Mouse (Mus musculus): Measurements from ENCODE around the gene Grasp. TPM values are rescaled to one million over a fixed set of nuclear protein-coding genes. Genes with fewer than 3 reads are reported as not detected.
A peak's percentile ranks its signal among the peaks of the same experiment; 100 is the strongest.

Gene Grasp
- polyA plus RNA-seq, 1 experiment from 2014 or later: 4.1 TPM

- 62% methylated on average over 5 of the region's 5 CpGs for WGBS (ENCODE audit: insufficient replicate concordance)
These were observed 38.5 kb downstream of the Grasp start for GRCm38 (mm10) chr15:101262502-101262901.

GRCm38 (mm10) chr15:101266132-101266963 is 42.4 kb downstream of the Grasp start:
- no peaks in the 10 kb centered on the region for H3K9me3 ChIP-seq (replicated peaks; ENCODE audit: control insufficient read depth, low read length)
- H3K4me1 ChIP-seq (ENCODE audit: control insufficient read depth, insufficient read depth, low read length): peaks cover 34% of the 10 kb centered on the region
- peak overlapping the region; percentile 92 for H3K4me2 ChIP-seq
- H3K4me3 ChIP-seq (ENCODE audit: low read depth, low read length): peak overlapping the region; percentile 64
- H3K36me3 ChIP-seq (ENCODE audit: control insufficient read depth, insufficient read depth, low read length): peaks cover 5% of the 10 kb centered on the region
- peak overlapping the region; percentile 75 for H3K9ac ChIP-seq (ENCODE audit: low read depth, low read length)
- H3K27ac ChIP-seq (ENCODE audit: low read depth, low read length): peak overlapping the region; percentile 89
- ATAC-seq (replicated peaks; ENCODE audit: insufficient number of reproducible peaks, low FRiP score, low TSS enrichment): peak; percentile 84
- H3K27me3 ChIP-seq (ENCODE audit: control insufficient read depth, insufficient read depth, low read length): no peaks in the 10 kb centered on the region
- whole genome bisulfite sequencing (ENCODE audit: insufficient replicate concordance): 1% methylated on average over 55 of the region's 57 CpGs

More at GRCm38 (mm10) chr15:101262502-101262901, 38.5 kb downstream of the Grasp start:
- Histone ChIP-seq H3K27me3 (ENCODE audit: control insufficient read depth, insufficient read depth, low read length) (no peaks in the 10 kb centered on the region), H3K4me1 (ENCODE audit: control insufficient read depth, insufficient read depth, low read length) (peaks cover 43% of the 10 kb centered on the region), H3K36me3 (ENCODE audit: control insufficient read depth, insufficient read depth, low read length) (no peaks in the 10 kb centered on the region), H3K27ac (ENCODE audit: low read depth, low read length) (peak overlapping the region; percentile 95), H3K9me3 (replicated peaks; ENCODE audit: control insufficient read depth, low read length) (no peaks in the 10 kb centered on the region), H3K4me2 (peak overlapping the region; percentile 8; the same call in 1 of the 2 replicates), H3K9ac (ENCODE audit: low read depth, low read length) (0 out of 2 replicates have a peak overlapping the region, but pooled peaks have one; percentile 16), H3K4me3 (ENCODE audit: low read depth, low read length) (no peak overlapping the region)
- ATAC-seq (replicated peaks; ENCODE audit: insufficient number of reproducible peaks, low FRiP score, low TSS enrichment): no peak

GRCm38 (mm10) chr15:101267053-101268032 is 43.4 kb downstream of the Grasp start:
- Histone ChIP-seq H3K9me3 (replicated peaks; ENCODE audit: control insufficient read depth, low read length) (no peaks in the 10 kb centered on the region), H3K4me2 (peak overlapping the region; percentile 92), H3K9ac (ENCODE audit: low read depth, low read length) (peak overlapping the region; percentile 73), H3K27ac (ENCODE audit: low read depth, low read length) (peak overlapping the region; percentile 50), H3K4me1 (ENCODE audit: control insufficient read depth, insufficient read depth, low read length) (peaks cover 28% of the 10 kb centered on the region), H3K27me3 (ENCODE audit: control insufficient read depth, insufficient read depth, low read length) (no peaks in the 10 kb centered on the region), H3K4me3 (ENCODE audit: low read depth, low read length) (peak overlapping the region; percentile 64), H3K36me3 (ENCODE audit: control insufficient read depth, insufficient read depth, low read length) (peaks cover 6% of the 10 kb centered on the region)
- ATAC-seq (replicated peaks; ENCODE audit: insufficient number of reproducible peaks, low FRiP score, low TSS enrichment): no peak
- 2% methylated on average over 25 of the region's 25 CpGs for WGBS (ENCODE audit: insufficient replicate concordance)

GRCm38 (mm10) chr15:101270101-101270820 is 46.3 kb downstream of the Grasp start:
- ATAC-seq (replicated peaks; ENCODE audit: insufficient number of reproducible peaks, low FRiP score, low TSS enrichment): no peak
- peaks cover 16% of the 10 kb centered on the region for H3K36me3 ChIP-seq (ENCODE audit: control insufficient read depth, insufficient read depth, low read length)
- WGBS (ENCODE audit: insufficient replicate concordance): 87% methylated on average over 29 of the region's 29 CpGs

GRCm38 (mm10) chr15:101271107-101271506 is 47.1 kb downstream of the Grasp start:
- Histone ChIP-seq H3K4me1 (ENCODE audit: control insufficient read depth, insufficient read depth, low read length) (peaks cover 15% of the 10 kb centered on the region), H3K27me3 (ENCODE audit: control insufficient read depth, insufficient read depth, low read length) (no peaks in the 10 kb centered on the region), H3K4me2 (no peak overlapping the region), H3K36me3 (ENCODE audit: control insufficient read depth, insufficient read depth, low read length) (peaks cover 16% of the 10 kb centered on the region), H3K9ac (ENCODE audit: low read depth, low read length) (no peak overlapping the region), H3K4me3 (ENCODE audit: low read depth, low read length) (no peak overlapping the region), H3K9me3 (replicated peaks; ENCODE audit: control insufficient read depth, low read length) (no peaks in the 10 kb centered on the region), H3K27ac (ENCODE audit: low read depth, low read length) (no peak overlapping the region)
- no peak for ATAC-seq (replicated peaks; ENCODE audit: insufficient number of reproducible peaks, low FRiP score, low TSS enrichment)
- 68% methylated on average over 3 of the region's 3 CpGs for WGBS (ENCODE audit: insufficient replicate concordance)

More at GRCm38 (mm10) chr15:101270101-101270820, 46.3 kb downstream of the Grasp start:
- no peak overlapping the region for H3K27ac ChIP-seq (ENCODE audit: low read depth, low read length)
- H3K27me3 ChIP-seq (ENCODE audit: control insufficient read depth, insufficient read depth, low read length): no peaks in the 10 kb centered on the region
- peaks cover 23% of the 10 kb centered on the region for H3K4me1 ChIP-seq (ENCODE audit: control insufficient read depth, insufficient read depth, low read length)
- H3K9me3 ChIP-seq (replicated peaks; ENCODE audit: control insufficient read depth, low read length): no peaks in the 10 kb centered on the region
- H3K9ac ChIP-seq (ENCODE audit: low read depth, low read length): no peak overlapping the region
- no peak overlapping the region for H3K4me3 ChIP-seq (ENCODE audit: low read depth, low read length)
- H3K4me2 ChIP-seq: no peak overlapping the region

GRCm38 (mm10) chr15:101271513-101271912 is 47.5 kb downstream of the Grasp start:
- peaks cover 13% of the 10 kb centered on the region for H3K4me1 ChIP-seq (ENCODE audit: control insufficient read depth, insufficient read depth, low read length)
- no peak for ATAC-seq (replicated peaks; ENCODE audit: insufficient number of reproducible peaks, low FRiP score, low TSS enrichment)
- H3K27me3 ChIP-seq (ENCODE audit: control insufficient read depth, insufficient read depth, low read length): no peaks in the 10 kb centered on the region
- no peak overlapping the region for H3K9ac ChIP-seq (ENCODE audit: low read depth, low read length)
- H3K36me3 ChIP-seq (ENCODE audit: control insufficient read depth, insufficient read depth, low read length): peaks cover 16% of the 10 kb centered on the region
- 88% methylated on average over 15 of the region's 15 CpGs for WGBS (ENCODE audit: insufficient replicate concordance)
- H3K27ac ChIP-seq (ENCODE audit: low read depth, low read length): no peak overlapping the region
- no peak overlapping the region for H3K4me3 ChIP-seq (ENCODE audit: low read depth, low read length)
- no peak overlapping the region for H3K4me2 ChIP-seq
- no peaks in the 10 kb centered on the region for H3K9me3 ChIP-seq (replicated peaks; ENCODE audit: control insufficient read depth, low read length)

- no peak overlapping the region for H3K4me3 ChIP-seq (ENCODE audit: low read depth, low read length)
- H3K27ac ChIP-seq (ENCODE audit: low read depth, low read length): no peak overlapping the region
- no peak overlapping the region for H3K9ac ChIP-seq (ENCODE audit: low read depth, low read length)
- 42% methylated on average over 6 of the region's 6 CpGs for WGBS (ENCODE audit: insufficient replicate concordance)
- H3K4me2 ChIP-seq: no peak overlapping the region
- ATAC-seq (replicated peaks; ENCODE audit: insufficient number of reproducible peaks, low FRiP score, low TSS enrichment): no peak
- H3K4me1 ChIP-seq (ENCODE audit: control insufficient read depth, insufficient read depth, low read length): peaks cover 11% of the 10 kb centered on the region
- no peaks in the 10 kb centered on the region for H3K27me3 ChIP-seq (ENCODE audit: control insufficient read depth, insufficient read depth, low read length)
- H3K9me3 ChIP-seq (replicated peaks; ENCODE audit: control insufficient read depth, low read length): no peaks in the 10 kb centered on the region
- H3K36me3 ChIP-seq (ENCODE audit: control insufficient read depth, insufficient read depth, low read length): peaks cover 16% of the 10 kb centered on the region
These were observed 50.4 kb downstream of the Grasp start for GRCm38 (mm10) chr15:101274380-101274779.

Measured in heart, embryonic 11.5 days (tissue).